Mouse (Mus musculus): ENCODE measurements around the gene Adrm1. TPM values are rescaled to one million over a fixed set of nuclear protein-coding genes. Genes with fewer than 3 reads are reported as not detected.

The Adrm1 gene
- polyA plus RNA-seq (2014; fragmentation: Nextera tagmentation; extraction: Ambion mirVana), result 187 and 191 TPM in 2 replicates

DNA sequence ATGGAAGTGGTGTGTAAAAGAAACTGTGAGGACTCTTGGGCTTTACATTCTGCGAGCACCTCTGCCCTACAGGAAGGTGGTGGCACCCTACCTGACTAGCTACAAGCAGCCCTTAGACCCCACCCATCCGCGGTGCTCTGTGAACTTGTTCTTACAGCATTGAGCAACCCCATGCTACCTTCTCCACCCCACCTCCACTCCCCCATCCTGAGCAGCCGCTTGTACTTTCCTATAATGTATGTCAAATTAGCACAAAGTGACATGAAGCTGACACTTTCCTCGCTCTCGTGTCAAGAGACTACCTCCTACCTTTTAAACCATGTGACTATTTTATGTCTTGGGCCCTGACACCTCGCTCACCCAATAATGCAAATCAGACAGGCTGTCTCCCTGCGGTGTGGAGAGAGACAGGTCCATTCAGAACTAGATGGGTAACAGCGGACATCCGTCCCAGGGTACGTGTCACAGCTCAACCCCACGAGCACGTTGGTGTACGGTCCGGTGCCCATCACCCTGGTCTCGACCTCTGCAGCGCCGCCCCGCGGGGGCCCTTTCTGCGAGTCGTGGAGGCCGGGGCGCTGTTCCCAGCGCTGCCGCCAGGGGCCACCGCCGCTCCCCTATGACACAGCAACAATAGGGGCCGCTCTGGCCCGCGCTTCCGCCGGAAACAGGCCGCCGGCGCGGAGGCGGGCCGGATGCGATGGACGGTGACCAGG, at the start of gene Adrm1:
TSS of gene Adrm1 (plus strand) at position 680 of the 716 bp plus-strand sequence.
- WGBS, result 4% methylated on average over 40 of the region's 41 CpGs
- Histone ChIP-seq H3K27ac (replicated peaks; ENCODE audit: low read depth, low read length) (peak within 1 kb of the TSS; percentile 81), H3K36me3 (ENCODE audit: control insufficient read depth, insufficient read depth, low read length) (peaks cover 18% of the 10 kb centered on the region), H3K4me1 (ENCODE audit: control insufficient read depth, insufficient read depth, low read length) (peaks cover 10% of the 10 kb centered on the region), H3K9ac (ENCODE audit: low read length) (peak within 1 kb of the TSS; percentile 94), H3K4me2 (ENCODE audit: low read depth, severe bottlenecking) (peak within 1 kb of the TSS; percentile 97), H3K9me3 (ENCODE audit: control insufficient read depth, low read length) (no peaks in the 10 kb centered on the region), H3K4me3 (ENCODE audit: low read depth, low read length) (peak within 1 kb of the TSS; percentile 75), H3K27me3 (ENCODE audit: control insufficient read depth, insufficient read depth, low read length) (no peaks in the 10 kb centered on the region)
- peak; percentile 97 for DNase-seq (ENCODE audit: low spot score)
- peak; percentile 98 for ATAC-seq (ENCODE audit: insufficient number of reproducible peaks, low FRiP score, low TSS enrichment, low read depth)

DNA sequence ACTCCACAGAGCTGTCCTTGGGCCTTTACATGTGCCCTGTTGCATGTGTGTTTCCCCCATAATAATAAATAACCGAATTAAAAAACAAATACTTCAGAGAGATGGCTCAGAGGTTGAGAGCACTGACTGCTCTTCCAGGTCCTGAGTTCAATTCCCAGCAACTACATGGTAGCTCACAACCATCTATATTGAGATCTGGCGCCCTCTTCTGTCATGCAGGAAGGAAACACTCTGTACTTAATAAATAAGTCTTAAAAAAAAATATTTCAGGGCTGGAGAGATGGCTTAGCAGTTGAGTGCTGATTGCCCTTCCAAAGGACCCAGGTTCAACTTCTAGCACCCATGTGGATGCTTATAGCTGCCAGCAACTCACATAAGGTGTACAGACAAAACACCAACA, 47.1 kb upstream of the Adrm1 start:
- ATAC-seq (ENCODE audit: insufficient number of reproducible peaks, low FRiP score, low TSS enrichment, low read depth) (no peak), DNase-seq (ENCODE audit: low spot score) (no peak)
- no peak overlapping the region for H3K27ac ChIP-seq (replicated peaks; ENCODE audit: low read depth, low read length)
- no peak overlapping the region for H3K4me3 ChIP-seq (ENCODE audit: low read depth, low read length)
- 80% methylated on average over 2 of the region's 2 CpGs for WGBS
- no peak overlapping the region for H3K4me2 ChIP-seq (ENCODE audit: low read depth, severe bottlenecking)
- H3K36me3 ChIP-seq (ENCODE audit: control insufficient read depth, insufficient read depth, low read length), result no peaks in the 10 kb centered on the region; the same call in 1 of the 2 replicates
- no peak overlapping the region for H3K9ac ChIP-seq (ENCODE audit: low read length)
- H3K27me3 ChIP-seq (ENCODE audit: control insufficient read depth, insufficient read depth, low read length), result no peaks in the 10 kb centered on the region
- H3K4me1 ChIP-seq (ENCODE audit: control insufficient read depth, insufficient read depth, low read length), result peaks cover 9% of the 10 kb centered on the region
- H3K9me3 ChIP-seq (ENCODE audit: control insufficient read depth, low read length), result no peaks in the 10 kb centered on the region

DNA sequence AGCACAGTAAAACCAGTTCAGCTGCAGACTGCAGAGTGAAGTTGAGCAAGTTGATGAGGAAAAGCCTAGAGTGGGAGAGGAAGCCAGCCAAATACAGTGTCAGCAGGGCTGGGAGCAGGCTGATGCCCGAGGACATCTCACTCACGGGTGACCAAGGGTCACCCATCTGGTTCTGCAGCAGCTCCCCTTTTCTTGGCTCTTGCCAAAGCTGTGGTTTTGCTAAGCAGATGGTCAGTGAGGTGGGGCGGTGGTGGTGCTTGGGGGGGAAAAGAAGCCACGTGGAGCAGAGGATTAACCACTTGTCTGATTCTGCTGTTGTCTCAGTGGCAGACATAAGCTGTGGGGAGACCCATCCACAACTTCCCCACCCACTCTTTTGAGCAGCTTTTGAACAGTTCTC, 45.1 kb upstream of the Adrm1 start:
- DNase-seq (ENCODE audit: low spot score) (no peak), ATAC-seq (ENCODE audit: insufficient number of reproducible peaks, low FRiP score, low TSS enrichment, low read depth) (no peak)
- 13% methylated on average over 4 of the region's 4 CpGs for WGBS
- no peak overlapping the region for H3K4me3 ChIP-seq (ENCODE audit: low read depth, low read length)
- H3K9ac ChIP-seq (ENCODE audit: low read length), result no peak overlapping the region
- 0 out of 2 replicates have a peak, but pooled peaks cover 4% of the 10 kb centered on the region for H3K4me1 ChIP-seq (ENCODE audit: control insufficient read depth, insufficient read depth, low read length)
- H3K9me3 ChIP-seq (ENCODE audit: control insufficient read depth, low read length), result no peaks in the 10 kb centered on the region
- H3K27ac ChIP-seq (replicated peaks; ENCODE audit: low read depth, low read length), result no peak overlapping the region
- no peaks in the 10 kb centered on the region; the same call in 1 of the 2 replicates for H3K36me3 ChIP-seq (ENCODE audit: control insufficient read depth, insufficient read depth, low read length)
- H3K4me2 ChIP-seq (ENCODE audit: low read depth, severe bottlenecking), result no peak overlapping the region
- H3K27me3 ChIP-seq (ENCODE audit: control insufficient read depth, insufficient read depth, low read length), result no peaks in the 10 kb centered on the region

- Histone ChIP-seq H3K9me3 (ENCODE audit: control insufficient read depth, low read length) (no peaks in the 10 kb centered on the region), H3K36me3 (ENCODE audit: control insufficient read depth, insufficient read depth, low read length) (no peaks in the 10 kb centered on the region; the same call in 1 of the 2 replicates), H3K4me3 (ENCODE audit: low read depth, low read length) (no peak overlapping the region), H3K27me3 (ENCODE audit: control insufficient read depth, insufficient read depth, low read length) (no peaks in the 10 kb centered on the region), H3K4me1 (ENCODE audit: control insufficient read depth, insufficient read depth, low read length) (0 out of 2 replicates have a peak, but pooled peaks cover 4% of the 10 kb centered on the region), H3K4me2 (ENCODE audit: low read depth, severe bottlenecking) (no peak overlapping the region), H3K9ac (ENCODE audit: low read length) (no peak overlapping the region), H3K27ac (replicated peaks; ENCODE audit: low read depth, low read length) (no peak overlapping the region)
- WGBS, result 68% methylated on average over 1 of the region's 1 CpGs
- DNase-seq (ENCODE audit: low spot score), result no peak
- no peak for ATAC-seq (ENCODE audit: insufficient number of reproducible peaks, low FRiP score, low TSS enrichment, low read depth)
Measured at GRCm38 (mm10) chr2:180127675-180128074, 43.6 kb upstream of the Adrm1 start.

- WGBS, result 85% methylated on average over 4 of the region's 4 CpGs
- DNase-seq (ENCODE audit: low spot score), result no peak
- Histone ChIP-seq H3K27me3 (ENCODE audit: control insufficient read depth, insufficient read depth, low read length) (no peaks in the 10 kb centered on the region), H3K36me3 (ENCODE audit: control insufficient read depth, insufficient read depth, low read length) (no peaks in the 10 kb centered on the region), H3K27ac (replicated peaks; ENCODE audit: low read depth, low read length) (no peak overlapping the region), H3K9me3 (ENCODE audit: control insufficient read depth, low read length) (no peaks in the 10 kb centered on the region), H3K4me1 (ENCODE audit: control insufficient read depth, insufficient read depth, low read length) (no peaks in the 10 kb centered on the region), H3K9ac (ENCODE audit: low read length) (no peak overlapping the region), H3K4me2 (ENCODE audit: low read depth, severe bottlenecking) (no peak overlapping the region), H3K4me3 (ENCODE audit: low read depth, low read length) (no peak overlapping the region)
- ATAC-seq (ENCODE audit: insufficient number of reproducible peaks, low FRiP score, low TSS enrichment, low read depth), result no peak
Measured at GRCm38 (mm10) chr2:180133231-180133630, 38.1 kb upstream of the Adrm1 start.

- no peak overlapping the region for H3K4me3 ChIP-seq (ENCODE audit: low read depth, low read length)
- DNase-seq (ENCODE audit: low spot score) (no peak), ATAC-seq (ENCODE audit: insufficient number of reproducible peaks, low FRiP score, low TSS enrichment, low read depth) (no peak)
- H3K27ac ChIP-seq (replicated peaks; ENCODE audit: low read depth, low read length), result no peak overlapping the region
- no peaks in the 10 kb centered on the region for H3K36me3 ChIP-seq (ENCODE audit: control insufficient read depth, insufficient read depth, low read length)
- 79% methylated on average over 3 of the region's 3 CpGs for WGBS
- H3K9ac ChIP-seq (ENCODE audit: low read length), result no peak overlapping the region
- no peaks in the 10 kb centered on the region for H3K27me3 ChIP-seq (ENCODE audit: control insufficient read depth, insufficient read depth, low read length)
- no peaks in the 10 kb centered on the region for H3K4me1 ChIP-seq (ENCODE audit: control insufficient read depth, insufficient read depth, low read length)
- H3K9me3 ChIP-seq (ENCODE audit: control insufficient read depth, low read length), result no peaks in the 10 kb centered on the region
- H3K4me2 ChIP-seq (ENCODE audit: low read depth, severe bottlenecking), result no peak overlapping the region
Measured at GRCm38 (mm10) chr2:180133911-180134310, 37.4 kb upstream of the Adrm1 start.

DNA sequence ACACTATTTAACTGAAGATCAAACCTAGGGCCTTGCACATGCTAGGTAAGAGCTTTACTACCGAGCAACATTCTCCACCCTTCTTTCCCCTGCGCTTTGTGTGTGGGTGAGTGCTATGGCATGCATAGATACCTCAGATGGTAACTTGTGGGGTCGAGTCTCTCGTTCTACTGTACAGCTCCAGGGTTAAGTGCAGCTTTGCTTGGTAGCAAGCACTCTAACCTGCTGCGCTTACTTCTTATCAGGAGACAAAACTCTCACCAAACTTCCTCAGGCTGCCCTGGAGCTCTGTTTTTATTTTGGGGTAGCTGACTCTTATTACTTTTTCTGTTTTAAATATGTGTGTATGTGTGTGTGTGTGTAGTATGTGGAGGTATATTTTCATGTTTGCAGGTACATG, 35.9 kb upstream of the Adrm1 start:
- Histone ChIP-seq H3K9ac (ENCODE audit: low read length) (no peak overlapping the region), H3K36me3 (ENCODE audit: control insufficient read depth, insufficient read depth, low read length) (no peaks in the 10 kb centered on the region), H3K4me3 (ENCODE audit: low read depth, low read length) (no peak overlapping the region), H3K9me3 (ENCODE audit: control insufficient read depth, low read length) (no peaks in the 10 kb centered on the region), H3K27me3 (ENCODE audit: control insufficient read depth, insufficient read depth, low read length) (no peaks in the 10 kb centered on the region), H3K4me2 (ENCODE audit: low read depth, severe bottlenecking) (no peak overlapping the region), H3K4me1 (ENCODE audit: control insufficient read depth, insufficient read depth, low read length) (no peaks in the 10 kb centered on the region), H3K27ac (replicated peaks; ENCODE audit: low read depth, low read length) (no peak overlapping the region)
- DNase-seq (ENCODE audit: low spot score) (no peak), ATAC-seq (ENCODE audit: insufficient number of reproducible peaks, low FRiP score, low TSS enrichment, low read depth) (no peak)
- 81% methylated on average over 5 of the region's 5 CpGs for WGBS

- no peaks in the 10 kb centered on the region for H3K4me1 ChIP-seq (ENCODE audit: control insufficient read depth, insufficient read depth, low read length)
- H3K36me3 ChIP-seq (ENCODE audit: control insufficient read depth, insufficient read depth, low read length), result peaks cover 6% of the 10 kb centered on the region
- no peak overlapping the region for H3K4me2 ChIP-seq (ENCODE audit: low read depth, severe bottlenecking)
- no peak overlapping the region for H3K27ac ChIP-seq (replicated peaks; ENCODE audit: low read depth, low read length)
- ATAC-seq (ENCODE audit: insufficient number of reproducible peaks, low FRiP score, low TSS enrichment, low read depth) (no peak), DNase-seq (ENCODE audit: low spot score) (no peak)
- 88% methylated on average over 2 of the region's 2 CpGs for WGBS
- H3K27me3 ChIP-seq (ENCODE audit: control insufficient read depth, insufficient read depth, low read length), result no peaks in the 10 kb centered on the region
- no peak overlapping the region for H3K4me3 ChIP-seq (ENCODE audit: low read depth, low read length)
- H3K9me3 ChIP-seq (ENCODE audit: control insufficient read depth, low read length), result no peaks in the 10 kb centered on the region
- no peak overlapping the region for H3K9ac ChIP-seq (ENCODE audit: low read length)
Measured at GRCm38 (mm10) chr2:180146091-180146490, 25.2 kb upstream of the Adrm1 start.
